Mouse (Mus musculus) MEL (cell line): ENCODE measurements around the gene Sc5d.

Experiments used
- CTCF ChIP-seq, 3 experiments: IDR thresholded peaks in 2 of 3; conservative IDR thresholded peaks in 1 of 3; 2 replicates each; pipeline ENCODE4 v1.5.1; 2011 to 2012; ENCODE audit warnings: low read length in 3 of 3, low read depth in 2 of 3, mild to moderate bottlenecking in 2 of 3, improper control_type of control experiment in 1 of 3, inconsistent platforms in 1 of 3, mixed read lengths in 1 of 3, moderate library complexity in 1 of 3; ENCODE audit not compliant: control insufficient read depth in 1 of 3, insufficient read depth in 1 of 3, poor library complexity in 1 of 3, severe bottlenecking in 1 of 3
- EP300 ChIP-seq, 2 experiments: IDR thresholded peaks; 2 replicates each; pipeline ENCODE4 v1.6.1; 2011; ENCODE audit warnings: improper control_type of control experiment in 2 of 2, low read length in 2 of 2, low read depth in 1 of 2, mild to moderate bottlenecking in 1 of 2
- GABPA ChIP-seq: IDR thresholded peaks from 2 replicates; pipeline ENCODE4 v1.6.1; 2012; ENCODE audit warnings: low read depth, mild to moderate bottlenecking, inconsistent platforms, low read length, improper control_type of control experiment, moderate library complexity
- GATA1 ChIP-seq: IDR thresholded peaks from 2 replicates; pipeline ENCODE4 v1.6.1; 2011; ENCODE audit warnings: low read depth, low read length, improper control_type of control experiment
- HCFC1 ChIP-seq: IDR thresholded peaks from 2 replicates; pipeline ENCODE4 v1.6.1; 2012; ENCODE audit warnings: low read depth, mild to moderate bottlenecking, inconsistent platforms, low read length, improper control_type of control experiment, moderate library complexity
- JUND ChIP-seq: IDR thresholded peaks from 2 replicates; pipeline ENCODE4 v1.6.1; 2011; ENCODE audit warnings: low read depth, mild to moderate bottlenecking, improper control_type of control experiment, low read length
- POLR2A ChIP-seq, 2 experiments: IDR thresholded peaks; 2 replicates each; pipeline ENCODE4 v1.6.1; 2011 to 2012; ENCODE audit warnings: low read length in 2 of 2, mild to moderate bottlenecking in 2 of 2, control low read depth in 1 of 2, improper control_type of control experiment in 1 of 2, low read depth in 1 of 2, moderate library complexity in 1 of 2; ENCODE audit not compliant: control insufficient read depth in 1 of 2, insufficient read depth in 1 of 2, poor library complexity in 1 of 2
- POLR2AphosphoS2 ChIP-seq: IDR thresholded peaks from 2 replicates; pipeline ENCODE4 v1.6.1; 2011; ENCODE audit warnings: low read length, improper control_type of control experiment
- RAD21 ChIP-seq: IDR thresholded peaks from 2 replicates; pipeline ENCODE4 v1.6.1; 2011; ENCODE audit warnings: mild to moderate bottlenecking, low read depth, low read length, improper control_type of control experiment
- TCF12 ChIP-seq: IDR thresholded peaks from 2 replicates; pipeline ENCODE4 v1.6.1; 2014; ENCODE audit warnings: low read depth, mild to moderate bottlenecking, inconsistent platforms, low read length, improper control_type of control experiment, moderate library complexity
- USF2 ChIP-seq, 2 experiments: IDR thresholded peaks; 2 replicates each; pipeline ENCODE4 v1.6.1; 2011 to 2012; ENCODE audit warnings: improper control_type of control experiment in 2 of 2, low read length in 2 of 2, borderline replicate concordance in 1 of 2, inconsistent platforms in 1 of 2, low read depth in 1 of 2, mild to moderate bottlenecking in 1 of 2; ENCODE audit not compliant: insufficient read depth in 1 of 2
- ZKSCAN1 ChIP-seq: IDR thresholded peaks from 2 replicates; pipeline ENCODE4 v1.6.1; 2012; ENCODE audit warnings: low read depth, mild to moderate bottlenecking, inconsistent platforms, low read length, improper control_type of control experiment, moderate library complexity
- ZMIZ1 ChIP-seq: IDR thresholded peaks from 2 replicates; pipeline ENCODE4 v1.6.1; 2012; ENCODE audit warnings: low read depth, mild to moderate bottlenecking, inconsistent platforms, low read length, improper control_type of control experiment, moderate library complexity
- ZNF384 ChIP-seq: IDR thresholded peaks from 2 replicates; pipeline ENCODE4 v1.6.1; 2012; ENCODE audit warnings: low read depth, mild to moderate bottlenecking, inconsistent platforms, low read length, improper control_type of control experiment

- TF ChIP-seq USF2 (IDR thresholded peaks at IDR 0.05; ENCODE audit: borderline replicate concordance in 1 of 2, insufficient read depth in 1 of 2, low read depth in 1 of 2, low read length in 2 of 2), result no peak
- TF ChIP-seq ZNF384, result no peak
- no peak for TF ChIP-seq ZMIZ1
- no peak for TF ChIP-seq EP300 (IDR thresholded peaks at IDR 0.05; ENCODE audit: low read depth in 1 of 2, low read length in 2 of 2)
- no peak for TF ChIP-seq HCFC1
- TF ChIP-seq TCF12, result no peak
- TF ChIP-seq GABPA, result no peak
- no peak for TF ChIP-seq CTCF (IDR thresholded peaks at IDR 0.05 in 2 of 3, conservative IDR thresholded peaks at IDR 0.05 in 1 of 3; ENCODE audit: control insufficient read depth in 1 of 3, insufficient read depth in 1 of 3, low read depth in 2 of 3, low read length in 3 of 3, poor library complexity in 1 of 3, severe bottlenecking in 1 of 3)
- no peak for TF ChIP-seq POLR2A (IDR thresholded peaks at IDR 0.05; ENCODE audit: control insufficient read depth in 1 of 2, insufficient read depth in 1 of 2, low read depth in 1 of 2, low read length in 2 of 2, poor library complexity in 1 of 2)
- TF ChIP-seq JUND, result no peak
- no peak for TF ChIP-seq RAD21
- 0 out of 2 replicates have a peak, but pooled peaks have one; percentile 4 for TF ChIP-seq GATA1
- no peak for TF ChIP-seq POLR2AphosphoS2
- TF ChIP-seq ZKSCAN1, result no peak
These were observed 19.9 kb downstream of the Sc5d start for GRCm38 (mm10) chr9:42244173-42244572.
